Mouse (Mus musculus) c-Kit-positive CD71-positive TER-119-negative erythroid progenitor cells, embryonic 14.5 days (primary cell): ENCODE results near the gene Fancc.

Experiments
- DNase-seq: peaks from one replicate; pipeline ENCODE4 v3.0.0-alpha.2; 2013; ENCODE audit warnings: low read depth

Fancc gene

DNA sequence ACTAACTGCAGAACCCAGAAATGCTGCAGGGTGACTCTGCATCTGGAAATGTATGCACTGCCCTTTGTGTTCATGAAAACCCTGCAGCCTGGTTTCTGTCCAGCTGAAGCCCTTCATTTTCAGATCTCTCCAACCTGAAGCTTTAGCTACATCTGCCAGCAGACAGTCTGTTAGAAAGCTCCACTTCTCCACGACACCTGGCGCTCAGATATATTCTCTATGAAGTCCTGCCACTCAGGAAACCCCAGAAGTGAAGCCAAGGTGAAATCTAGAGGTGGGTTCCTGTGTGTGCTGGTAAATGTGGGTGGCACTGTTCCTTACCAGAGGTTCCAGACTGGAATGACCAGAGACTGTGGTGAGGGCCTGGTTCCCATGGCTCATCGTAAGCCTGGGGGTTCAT is 235.4 kb downstream of the Fancc start:
- DNase-seq = no peak

DNA sequence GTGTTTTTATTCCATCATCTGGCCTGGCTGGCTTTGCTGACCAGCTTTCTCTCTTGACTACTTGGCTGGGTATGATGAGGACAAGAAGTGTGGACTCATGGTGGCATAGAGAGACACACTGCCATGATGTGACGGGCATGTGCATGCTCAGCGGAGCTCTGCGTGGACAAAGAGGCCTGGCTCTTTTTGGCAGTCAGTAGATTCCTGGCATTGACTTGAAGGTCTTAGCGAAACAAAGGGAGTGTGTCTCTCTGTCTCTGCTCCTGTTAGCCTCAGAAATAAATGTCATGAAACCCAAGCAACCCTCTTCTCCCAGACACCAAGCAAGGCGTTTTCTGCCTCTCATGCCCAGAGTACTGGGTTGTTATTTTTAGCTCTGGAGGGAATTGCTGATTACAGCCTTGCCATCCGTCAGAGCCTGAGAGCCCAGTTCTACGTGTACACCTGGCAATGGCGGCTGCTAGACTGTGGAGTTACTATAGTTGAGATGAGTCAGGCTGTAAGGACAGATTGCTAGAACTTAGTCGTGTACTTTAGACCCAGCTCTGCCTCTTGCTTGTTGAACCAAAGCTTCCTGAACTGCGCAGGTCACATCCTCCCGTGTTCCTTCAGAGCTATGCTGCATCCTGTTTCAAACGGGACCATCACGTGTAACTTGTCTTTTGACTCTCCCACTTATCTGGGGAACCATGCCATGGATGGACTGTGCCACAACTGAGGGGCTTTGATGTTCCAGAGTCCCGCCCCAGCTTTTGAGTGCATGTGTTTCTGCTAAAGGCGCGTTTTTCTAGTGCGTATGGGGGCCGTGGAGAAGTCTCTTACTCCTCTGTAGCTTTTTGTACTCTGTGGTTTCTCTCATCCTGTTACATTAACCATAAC is 236.1 kb downstream of the Fancc start:
- no peak for DNase-seq

GRCm38 (mm10) chr13:63260133-63260532 is 236.9 kb downstream of the Fancc start:
- DNase-seq = no peak

- DNase-seq = no peak
Measured at GRCm38 (mm10) chr13:63258671-63259070, 238.4 kb downstream of the Fancc start.

- no peak for DNase-seq
Measured at GRCm38 (mm10) chr13:63258167-63258582, 238.9 kb downstream of the Fancc start.

DNA sequence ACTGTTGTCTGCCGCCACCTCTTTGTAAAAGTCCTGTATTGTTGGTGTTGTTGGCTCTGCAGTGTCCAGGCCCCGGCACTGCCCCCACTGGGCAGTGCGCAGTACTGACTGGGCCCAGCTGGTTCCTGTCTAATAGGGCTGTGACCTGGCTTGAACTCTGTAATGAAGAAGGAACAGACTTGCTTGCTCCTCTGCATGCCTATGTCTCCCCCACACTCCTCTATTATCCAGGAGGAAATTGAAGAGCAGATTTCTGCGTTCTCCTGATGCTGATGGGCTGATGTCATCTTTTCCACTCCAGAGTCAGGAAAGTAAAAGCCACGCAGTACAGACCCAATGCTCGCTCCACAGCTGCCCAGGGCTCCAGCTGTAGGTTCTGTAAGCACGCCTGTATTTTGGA is 240.3 kb downstream of the Fancc start:
- DNase-seq = no peak

DNA sequence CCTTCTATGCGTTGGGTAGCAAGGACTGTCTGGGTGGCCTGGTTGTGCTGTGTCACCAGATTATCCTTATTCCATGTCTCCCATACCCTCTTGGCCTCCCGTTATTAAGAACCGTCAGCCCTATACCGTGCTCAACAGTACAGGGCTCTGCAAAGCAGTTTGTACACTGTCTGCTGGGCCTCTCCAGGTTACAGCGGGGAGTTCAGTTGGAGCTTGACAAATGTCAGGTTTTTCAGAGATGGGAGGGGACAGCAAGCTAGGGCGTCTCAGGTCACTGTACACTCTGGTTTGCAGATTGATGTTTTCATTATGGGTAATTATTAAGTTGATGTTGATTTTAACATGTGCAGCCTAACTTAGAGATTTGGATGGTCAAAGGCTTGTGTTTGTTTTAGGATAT is 240.9 kb downstream of the Fancc start:
- no peak for DNase-seq

DNA sequence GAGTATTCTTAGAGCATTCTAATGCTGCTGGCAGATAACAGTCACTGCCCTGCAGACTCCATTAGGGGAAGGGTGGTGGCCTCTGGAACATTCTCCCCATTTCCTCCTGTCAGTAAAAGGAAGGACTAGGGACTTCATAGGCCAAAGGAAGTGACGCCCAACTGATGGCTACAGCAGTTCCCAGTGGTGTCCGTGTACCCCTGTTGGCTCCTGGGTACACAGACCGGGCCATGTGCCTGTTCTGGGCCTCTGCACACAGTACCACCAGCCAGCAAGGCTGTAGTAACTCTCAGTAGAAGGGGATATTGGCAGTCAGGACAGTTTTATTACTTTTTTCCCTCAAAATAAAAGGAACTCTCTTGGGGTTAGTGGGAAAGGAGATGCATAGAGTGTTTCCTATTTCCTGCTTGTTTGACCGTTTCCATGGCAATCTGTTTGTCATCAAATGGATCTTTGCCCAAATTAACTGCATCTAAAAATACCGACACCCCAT is 241.5 kb downstream of the Fancc start:
- no peak for DNase-seq

GRCm38 (mm10) chr13:63253886-63254636 is 243.0 kb downstream of the Fancc start:
- DNase-seq = no peak

DNA sequence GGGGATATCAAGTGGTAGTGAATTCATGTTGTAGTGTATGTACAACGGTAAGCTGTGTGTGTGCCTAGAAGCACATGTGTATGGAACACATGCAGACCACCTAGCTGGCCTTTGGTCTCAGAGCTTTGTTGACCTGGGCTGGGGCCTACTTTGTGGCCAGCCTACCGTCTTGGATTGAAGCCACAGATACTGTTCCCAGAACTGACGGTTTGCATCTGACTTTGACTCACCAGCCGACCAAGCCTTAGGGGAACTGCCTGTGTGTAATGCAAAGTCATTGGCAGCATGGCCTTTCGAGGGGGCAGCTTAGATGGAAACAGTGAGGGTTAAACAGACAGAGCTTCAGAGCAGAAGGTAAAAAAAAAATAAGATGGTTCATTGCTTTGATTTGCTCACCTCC is 243.9 kb downstream of the Fancc start:
- DNase-seq = no peak

GRCm38 (mm10) chr13:63252295-63253010 is 244.6 kb downstream of the Fancc start:
- DNase-seq = no peak

- no peak for DNase-seq
Measured at GRCm38 (mm10) chr13:63251118-63251889, 245.8 kb downstream of the Fancc start.

GRCm38 (mm10) chr13:63250441-63250980 is 246.6 kb downstream of the Fancc start:
- no peak for DNase-seq

DNA sequence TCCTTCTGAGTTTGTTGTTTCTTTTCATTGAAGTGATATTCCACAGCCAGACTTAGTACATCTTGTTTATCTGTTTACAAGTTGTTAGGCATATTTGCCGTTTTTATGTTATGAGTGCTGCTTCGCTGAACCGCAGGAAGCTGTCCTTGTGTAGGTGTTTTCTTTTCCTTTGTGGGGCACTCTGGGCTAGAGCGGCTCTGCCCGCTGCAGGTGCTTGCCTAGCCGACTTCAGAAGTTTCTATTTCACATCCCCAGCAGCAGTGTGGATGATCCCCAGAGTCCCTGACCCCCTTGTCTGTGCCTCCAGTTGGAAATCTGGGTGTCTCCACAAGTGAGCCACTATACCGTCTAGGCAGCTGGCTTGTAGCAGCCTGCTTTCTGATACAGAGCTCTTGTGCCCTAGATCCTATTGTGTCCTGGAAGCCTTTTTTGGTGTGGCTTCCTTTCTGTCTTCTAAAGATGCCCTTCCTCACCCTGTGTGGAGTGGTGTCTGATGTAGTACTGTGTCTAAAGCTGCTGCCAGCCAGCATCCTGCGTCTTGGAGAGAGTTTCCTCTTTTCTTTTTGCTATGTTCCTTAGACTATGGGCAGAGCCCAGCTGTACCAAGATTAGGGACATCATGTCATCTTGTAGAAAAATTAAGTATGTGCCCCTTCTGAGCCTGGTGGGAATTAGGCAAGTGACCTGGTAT is 247.2 kb downstream of the Fancc start:
- no peak for DNase-seq

DNA sequence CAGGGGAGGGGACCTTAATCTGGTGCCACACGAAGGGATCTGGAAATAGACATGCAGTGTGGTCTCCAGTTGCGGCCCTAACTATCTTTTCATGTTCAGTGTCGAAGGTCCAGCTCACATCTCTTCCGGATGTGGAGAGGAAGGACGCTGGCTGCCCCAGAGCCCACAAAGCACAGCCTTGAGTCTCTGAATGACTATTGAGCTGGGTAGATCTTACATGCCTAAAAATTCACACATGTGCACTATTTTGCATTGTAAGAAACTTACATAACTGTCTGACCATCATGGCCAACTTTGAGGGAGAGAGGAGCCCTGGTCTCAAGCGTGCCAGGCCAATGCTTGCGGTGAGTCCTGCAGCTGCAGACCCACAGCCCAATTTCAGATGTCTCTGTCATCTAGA is 247.9 kb downstream of the Fancc start:
- no peak for DNase-seq

- no peak for DNase-seq
Measured at GRCm38 (mm10) chr13:63248318-63248717, 248.8 kb downstream of the Fancc start.

DNA sequence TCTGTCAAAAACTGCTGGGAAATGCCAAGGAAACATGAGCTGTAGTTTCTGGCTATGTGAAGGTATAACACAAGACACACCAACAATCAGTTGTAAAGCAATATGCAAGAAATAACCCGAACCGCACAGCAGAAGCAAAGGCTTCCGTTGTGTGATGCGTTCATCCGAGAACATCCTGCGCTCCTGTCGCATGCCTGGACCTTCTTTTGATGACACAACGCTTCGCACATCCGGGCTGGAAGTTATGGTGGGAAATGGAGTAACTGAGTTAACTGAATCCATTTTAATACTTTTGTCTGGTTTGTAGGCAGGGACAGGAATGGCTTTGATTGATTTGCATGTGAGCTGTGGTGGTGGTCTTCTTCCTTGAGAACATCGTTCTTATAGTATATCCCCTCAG is 249.4 kb downstream of the Fancc start:
- no peak for DNase-seq

GRCm38 (mm10) chr13:63247041-63247440 is 250.0 kb downstream of the Fancc start:
- no peak for DNase-seq

GRCm38 (mm10) chr13:63246332-63246940 is 250.6 kb downstream of the Fancc start:
- DNase-seq = no peak

DNA sequence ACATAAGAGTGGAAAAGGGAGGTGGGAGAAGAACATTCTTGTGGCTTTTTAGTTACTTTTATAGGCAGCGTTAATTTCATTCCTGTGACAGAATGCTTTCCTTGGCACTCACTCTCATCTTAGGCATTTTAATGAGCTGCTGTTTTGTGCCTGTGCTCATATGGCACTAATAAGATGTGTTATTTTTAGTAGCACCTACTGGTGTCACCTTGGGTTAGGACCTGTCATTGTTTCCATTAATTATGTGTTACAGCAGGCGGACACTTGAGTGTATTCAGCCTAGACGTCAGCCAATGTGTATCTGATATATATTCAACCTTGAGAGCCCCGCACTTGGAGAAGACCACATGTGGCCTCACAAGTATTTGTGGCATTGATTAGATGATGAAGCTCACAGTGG is 251.3 kb downstream of the Fancc start:
- DNase-seq = no peak
